In genomic region chr5:134273761-134274160, GRCm38 (mm10) we compare ENCODE assay signal across 10 mouse cellular contexts.
"Had no signal": no experiment of that assay in that cellular context is flagged by ENCODE, and none has a peak within 500 bp of the region (broad histone marks: within the 10 kb centered on the region; RNA-seq: fewer than 3 reads in every experiment).

No protein-coding gene starts in this region.

- H3K9ac ChIP-seq: limb, embryonic 12.5 days; liver, embryonic 13.5 days; liver, postnatal 0 days; midbrain, embryonic 13.5 days had no signal

- H3K27me3 ChIP-seq: limb, embryonic 12.5 days; liver, embryonic 13.5 days; midbrain, embryonic 13.5 days had no signal

- H3K4me1 ChIP-seq: limb, embryonic 12.5 days; midbrain, embryonic 13.5 days had no signal

- H3K4me2 ChIP-seq: limb, embryonic 12.5 days; liver, embryonic 13.5 days; midbrain, embryonic 13.5 days had no signal

- ATAC-seq: hindbrain, postnatal 0 days; liver, postnatal 0 days; midbrain, embryonic 13.5 days had no signal

- H3K27ac ChIP-seq: hindbrain, postnatal 0 days; limb, embryonic 12.5 days; liver, embryonic 13.5 days; midbrain, embryonic 13.5 days; stomach, postnatal 0 days had no signal

- H3K4me3 ChIP-seq: limb, embryonic 12.5 days; liver, embryonic 13.5 days; midbrain, embryonic 13.5 days had no signal

- DNase-seq: layer of hippocampus, adult 9-11 months; liver; liver, embryonic 13.5 days; liver, postnatal 0 days; right cerebral cortex, postnatal 14 days; thymus, postnatal 36 days had no signal

- H3K9me3 ChIP-seq: limb, embryonic 12.5 days; liver, embryonic 13.5 days; midbrain, embryonic 13.5 days had no signal
